Mouse (Mus musculus) Patski (cell line): ENCODE data around the gene Rnaseh2b. TPM values are rescaled to one million over a fixed set of nuclear protein-coding genes. Genes with fewer than 3 reads are reported as not detected.

ENCODE experiments used
- ATAC-seq: fragments of 100-300 bp; one replicate; pipeline ENCODE4 v1.8.0; 2021
- CTCF ChIA-PET: fragments of 350-600 bp; sonication (Branson Sonifier 250); formaldehyde crosslinking; loops from one replicate; lab custom pipeline; 2022; ENCODE audit warnings: inconsistent platforms; lab: Charles Lee
- POLR2A ChIA-PET: fragments of 350-600 bp; sonication (Branson Sonifier 250); formaldehyde crosslinking; loops from one replicate; lab custom pipeline; 2022; ENCODE audit warnings: antibody characterized with exemption, inconsistent platforms; lab: Charles Lee
- DNase-seq: peaks from one replicate; pipeline ENCODE4 v3.0.0-alpha.2; 2011; ENCODE audit warnings: low read depth, low spot score
- H3K27me3 ChIP-seq: fragments of 371-371 bp; one replicate; pipeline ENCODE4 v1.5.1; 2021
- CTCF ChIP-seq: fragments of 100-300 bp; IDR thresholded peaks from one replicate; pipeline ENCODE4 v1.5.1; 2021
- in situ Hi-C: fragments of 300-500 bp; cut with MboI; formaldehyde crosslinking; loops from 3 replicates; pipeline ENCODE4 v1.11.1; 2018; ENCODE audit warnings: low pct_unique_long_range_greater_than_20kb, mixed read lengths
- polyA plus RNA-seq: library from polyadenylated mRNA; unstranded; gene quantifications from one replicate; pipeline ENCODE4 v1.2.3, GENCODE M21; 2021

Gene Rnaseh2b
- polyA plus RNA-seq, 1 experiment from 2014 or later, result 34.1 TPM

DNA sequence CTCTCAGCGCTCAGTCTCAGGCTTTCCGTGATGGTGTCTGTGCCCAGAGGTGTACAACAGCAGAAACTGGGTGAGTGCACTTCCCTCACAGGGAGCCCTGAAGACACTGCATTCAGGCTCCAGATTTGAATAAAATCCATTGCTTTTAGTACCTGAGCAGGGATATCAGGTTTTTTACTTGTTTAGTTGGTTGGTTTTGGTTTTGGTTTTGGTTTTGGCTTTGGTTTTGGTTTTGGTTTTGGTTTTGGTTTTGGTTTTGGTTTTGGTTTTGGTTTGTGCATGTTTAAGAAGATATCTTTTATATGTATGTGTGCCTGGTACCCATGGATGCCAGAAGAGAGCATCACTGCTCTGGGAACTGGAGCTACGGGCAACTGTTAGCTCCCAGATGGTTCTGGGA is 58.5 kb downstream of the Rnaseh2b start:
- ChIA-PET CTCF (interaction anchor here (0.7 to 1.5 kb wide), 2 partner anchors 10 to 18 kb away, joined by 3 read pairs; no protein-coding TSS in a partner anchor), POLR2A (no interaction called here)
- TF ChIP-seq CTCF, result no peak
- ATAC-seq (no peak), DNase-seq (no peak)
- H3K27me3 ChIP-seq, result no peaks in the 10 kb centered on the region
- in situ Hi-C loops, result no loop called here

DNA sequence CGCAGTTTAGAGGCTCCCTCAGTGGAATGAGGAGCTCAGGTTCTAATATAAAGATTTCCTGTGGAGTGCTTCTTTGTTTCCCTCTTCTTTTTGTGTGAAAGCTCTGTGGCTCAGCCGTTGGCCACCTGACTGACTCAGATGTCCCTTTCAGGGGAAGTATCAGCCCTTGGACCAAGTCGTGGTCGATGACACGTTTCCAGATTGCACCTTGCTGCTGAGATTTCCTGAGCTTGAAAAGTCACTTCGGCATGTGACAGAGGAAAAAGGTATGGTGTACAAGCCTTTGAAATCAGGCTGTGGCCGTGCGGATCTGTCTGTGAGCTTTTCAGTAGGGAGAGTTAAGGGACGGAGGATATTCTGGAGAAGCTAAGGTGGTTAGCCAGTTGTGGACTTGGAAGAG is 61.0 kb downstream of the Rnaseh2b start:
- in situ Hi-C loops, result no loop called here
- TF ChIP-seq CTCF, result no peak

DNA sequence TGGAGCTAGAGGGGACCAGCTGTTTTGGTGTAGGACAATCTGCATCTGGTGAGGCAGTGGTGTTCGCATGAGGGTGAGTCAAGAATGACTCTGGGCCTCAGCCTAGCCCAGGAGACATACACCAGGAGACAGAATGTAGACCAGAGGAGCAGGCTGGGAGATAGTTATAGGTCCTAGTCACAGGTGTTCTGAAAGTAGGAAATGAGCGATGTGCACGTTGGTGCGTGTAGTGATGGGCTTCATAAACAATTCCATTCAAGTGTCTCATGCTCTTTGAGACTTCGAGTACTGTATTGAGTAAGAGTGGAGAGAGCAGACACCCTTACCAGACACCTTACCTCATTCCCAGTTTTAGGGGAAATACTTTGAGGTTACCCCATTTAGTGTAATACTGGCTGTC is 61.4 kb downstream of the Rnaseh2b start:
- ChIA-PET POLR2A (no interaction called here), CTCF (interaction anchor here (0.9 kb wide), 1 partner anchor 11 kb away, joined by 4 read pairs; no protein-coding TSS in a partner anchor)
- in situ Hi-C loops, result no loop called here
- no peaks in the 10 kb centered on the region for H3K27me3 ChIP-seq
- no peak for ATAC-seq
- no peak for DNase-seq
- TF ChIP-seq CTCF, result no peak

More for the DNA sequence above, 61.0 kb downstream of the Rnaseh2b start:
- POLR2A ChIA-PET, result interaction anchor here (1.0 kb wide), 1 partner anchor 57 kb away, joined by 3 read pairs; no protein-coding TSS in a partner anchor
- no peak for DNase-seq
- H3K27me3 ChIP-seq, result no peaks in the 10 kb centered on the region
- ATAC-seq, result no peak
- CTCF ChIA-PET, result interaction anchor here (0.9 kb wide), 1 partner anchor 10 kb away, joined by 4 read pairs; no protein-coding TSS in a partner anchor

DNA sequence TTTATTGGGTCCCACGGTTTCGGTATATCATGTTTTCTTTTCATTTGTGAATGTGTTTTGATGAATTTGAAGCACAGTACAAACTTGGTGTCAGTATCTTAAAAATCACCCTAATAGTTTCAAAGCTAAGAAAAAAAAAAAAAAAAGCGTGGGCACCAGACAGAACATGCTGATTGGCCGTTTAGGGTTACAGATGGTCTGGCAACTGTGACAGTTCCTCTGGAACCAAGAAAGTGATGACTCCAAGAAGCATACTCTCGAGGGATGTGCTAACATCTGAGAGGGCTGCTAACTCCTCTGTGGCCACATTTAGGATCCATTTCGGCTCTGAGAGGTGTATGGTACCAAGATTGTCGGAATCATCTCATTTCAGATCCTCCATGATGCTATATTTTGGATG is 62.8 kb downstream of the Rnaseh2b start:
- POLR2A ChIA-PET, result no interaction called here

DNA sequence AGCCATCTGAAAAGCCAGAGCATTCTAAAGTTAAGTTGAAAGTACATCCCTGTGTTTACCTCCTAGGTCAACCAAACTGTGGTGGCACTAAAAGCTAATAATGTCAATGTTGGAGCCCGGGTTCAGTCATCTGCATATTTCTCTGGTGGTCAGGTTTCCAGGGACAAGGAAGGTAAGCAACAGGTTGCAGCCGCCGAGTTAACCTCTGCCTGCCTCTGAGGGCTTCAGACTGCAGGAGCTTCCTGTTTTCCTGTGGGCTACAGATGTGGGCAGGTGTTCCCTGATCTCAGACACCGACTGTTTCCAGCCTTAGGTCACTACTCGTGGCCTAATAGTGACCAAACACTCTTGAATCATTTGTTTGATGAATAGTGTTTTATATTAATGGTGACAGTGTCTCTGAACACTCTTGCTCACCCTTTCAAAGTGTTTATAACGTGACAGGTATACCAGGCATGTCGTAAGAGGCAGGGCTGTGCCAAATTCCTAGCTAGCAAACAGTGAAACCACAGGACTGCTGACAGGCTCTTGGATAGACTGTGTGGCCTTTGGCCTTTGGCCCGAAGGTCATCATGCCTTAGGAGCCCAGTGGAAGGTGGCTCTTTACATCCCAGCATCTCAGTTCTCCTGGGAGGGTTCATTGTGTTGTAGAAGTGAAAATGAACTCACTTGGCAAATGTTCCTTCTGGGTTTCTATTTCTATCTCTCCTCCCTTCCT is 69.0 kb downstream of the Rnaseh2b start:
- POLR2A ChIA-PET, result no interaction called here
- no peaks in the 10 kb centered on the region for H3K27me3 ChIP-seq
- no peak for DNase-seq
- ATAC-seq, result no peak
- CTCF ChIA-PET, result interaction anchor here (0.8 to 0.9 kb wide), 3 partner anchors 7 to 20 kb away, joined by 3 read pairs; no protein-coding TSS in a partner anchor
- in situ Hi-C loops, result no loop called here
- no peak for TF ChIP-seq CTCF

More for the DNA sequence above, 62.8 kb downstream of the Rnaseh2b start:
- ATAC-seq (no peak), DNase-seq (no peak)
- no peak for TF ChIP-seq CTCF
- CTCF ChIA-PET, result no interaction called here
- in situ Hi-C loops, result no loop called here
- no peaks in the 10 kb centered on the region for H3K27me3 ChIP-seq

DNA sequence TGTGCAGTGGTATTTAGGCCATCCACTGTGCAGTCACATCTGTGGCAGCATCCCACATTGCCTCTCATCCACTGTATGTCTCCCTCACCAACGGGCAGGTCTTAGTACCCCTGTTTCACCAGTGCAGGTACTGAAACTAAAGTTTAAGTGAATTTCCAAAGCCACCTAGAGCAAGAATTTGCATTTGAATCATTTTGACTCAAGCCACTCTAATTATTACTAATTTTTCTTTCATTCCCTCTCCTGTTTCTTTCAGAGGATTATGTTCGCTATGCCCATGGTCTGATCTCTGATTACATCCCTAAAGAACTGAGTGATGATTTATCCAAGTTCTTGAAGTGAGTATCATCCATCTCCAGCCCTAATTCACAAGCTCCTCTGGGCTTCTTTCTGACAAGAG is 71.4 kb downstream of the Rnaseh2b start:
- no peaks in the 10 kb centered on the region for H3K27me3 ChIP-seq
- POLR2A ChIA-PET, result interaction anchor here (0.6 kb wide), 1 partner anchor 86 kb away, joined by 4 read pairs; no protein-coding TSS in a partner anchor
- no peak for TF ChIP-seq CTCF
- no peak for DNase-seq
- no peak for ATAC-seq
- in situ Hi-C loops, result no loop called here
- CTCF ChIA-PET, result interaction anchor here (1.1 to 1.7 kb wide), 2 partner anchors 10 to 17 kb away, joined by 3 read pairs; no protein-coding TSS in a partner anchor

DNA sequence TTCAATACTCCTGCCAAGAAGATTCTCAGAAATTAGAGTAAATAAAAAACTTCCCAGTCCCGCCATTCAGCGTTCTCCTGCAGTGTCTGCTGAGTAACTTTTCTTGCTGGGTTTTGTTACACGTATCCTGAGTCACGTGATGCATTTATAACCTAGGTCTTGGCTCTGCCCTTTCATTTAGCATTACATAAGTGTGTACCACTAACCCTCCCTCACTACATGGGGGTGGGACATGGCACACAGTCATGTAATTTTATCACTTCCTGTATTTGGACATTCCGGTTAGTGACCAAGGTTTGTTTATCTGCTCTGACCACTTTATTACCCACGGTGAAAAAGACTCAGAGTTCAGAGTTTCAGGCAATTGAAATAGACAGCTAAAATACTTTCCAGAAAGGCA is 78.4 kb downstream of the Rnaseh2b start:
- TF ChIP-seq CTCF, result no peak
- no peak for ATAC-seq
- peak; percentile 30 for DNase-seq
- CTCF ChIA-PET, result no interaction called here
- POLR2A ChIA-PET, result no interaction called here
- in situ Hi-C loops, result no loop called here
- H3K27me3 ChIP-seq, result no peaks in the 10 kb centered on the region

DNA sequence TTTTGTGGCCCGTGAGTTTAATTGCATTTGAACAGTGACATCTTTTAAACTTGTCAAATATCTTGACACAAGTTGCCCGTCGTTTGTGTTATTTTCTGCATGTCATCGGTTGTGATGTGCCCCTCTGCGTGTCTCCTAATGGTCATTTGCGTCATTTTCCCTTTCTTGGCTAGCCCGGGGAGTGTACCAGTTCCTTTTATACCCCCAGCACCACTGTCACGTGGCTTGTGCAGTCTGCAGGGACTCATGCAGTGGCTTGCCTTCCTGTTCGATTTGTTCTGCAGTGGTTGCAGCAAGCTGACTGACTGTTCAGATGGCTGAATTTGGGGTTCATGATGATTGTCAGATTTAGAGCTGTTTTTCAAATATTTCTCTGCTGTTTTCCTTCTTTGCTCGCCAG is 81.6 kb downstream of the Rnaseh2b start:
- no peak for TF ChIP-seq CTCF
- ChIA-PET POLR2A (interaction anchor here (0.6 kb wide), 1 partner anchor 179 kb away, joined by 3 read pairs; no protein-coding TSS in a partner anchor), CTCF (interaction anchor here (1.0 kb wide), 1 partner anchor 10 kb away, joined by 3 read pairs; no protein-coding TSS in a partner anchor)
- H3K27me3 ChIP-seq, result no peaks in the 10 kb centered on the region
- DNase-seq (no peak), ATAC-seq (no peak)
- in situ Hi-C loops, result no loop called here

DNA sequence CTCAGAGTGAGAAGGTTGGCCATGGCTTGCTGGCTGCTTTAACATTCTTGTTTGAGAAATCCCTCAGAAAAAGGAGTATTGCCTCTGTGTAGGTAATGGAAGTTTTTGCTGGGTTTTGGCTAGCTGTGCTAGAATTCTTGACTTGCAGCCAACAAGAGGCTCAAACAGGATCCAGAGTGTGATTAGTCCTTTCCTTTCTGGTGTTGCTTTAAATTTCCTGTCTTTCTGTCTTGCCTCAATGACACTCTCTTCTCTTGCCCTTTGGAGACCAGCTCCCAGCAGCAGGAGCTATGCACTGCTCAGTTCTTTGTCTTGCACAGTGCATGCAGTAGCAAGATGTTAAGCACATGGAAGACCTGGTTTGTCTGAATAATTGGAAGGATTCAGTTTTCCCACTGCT is 83.3 kb downstream of the Rnaseh2b start:
- DNase-seq, result peak; percentile 34
- H3K27me3 ChIP-seq, result no peaks in the 10 kb centered on the region
- ATAC-seq, result no peak
- CTCF ChIA-PET, result interaction anchor here (1.5 to 1.6 kb wide), 2 partner anchors 14 to 77 kb away, joined by 3 to 4 read pairs; no protein-coding TSS in a partner anchor
- no peak for TF ChIP-seq CTCF
- POLR2A ChIA-PET, result no interaction called here
- in situ Hi-C loops, result no loop called here

DNA sequence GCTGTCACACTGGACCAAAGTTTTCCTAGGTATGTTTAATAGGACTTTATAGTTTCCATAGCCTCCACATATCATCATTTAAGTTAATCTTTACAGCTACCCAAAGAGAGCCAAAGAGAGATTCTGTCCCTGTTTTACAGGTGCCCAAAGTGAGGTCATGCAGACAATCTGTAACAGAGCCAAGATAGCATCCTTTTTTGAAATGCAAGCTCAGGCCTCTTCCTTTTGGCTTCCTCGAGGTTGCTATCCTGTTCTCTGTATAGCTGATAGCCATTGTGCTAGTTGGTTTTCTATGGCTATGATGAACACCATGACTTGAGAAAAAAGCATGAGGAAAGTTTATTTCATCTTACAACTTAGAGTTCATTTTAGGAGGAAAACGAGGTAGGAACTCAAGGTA is 83.7 kb downstream of the Rnaseh2b start:
- TF ChIP-seq CTCF, result no peak
- no peaks in the 10 kb centered on the region for H3K27me3 ChIP-seq
- DNase-seq (no peak), ATAC-seq (no peak)
- CTCF ChIA-PET, result interaction anchor here (1.5 to 1.8 kb wide), 2 partner anchors 14 to 74 kb away, joined by 4 read pairs; no protein-coding TSS in a partner anchor
- in situ Hi-C loops, result no loop called here
- POLR2A ChIA-PET, result no interaction called here

DNA sequence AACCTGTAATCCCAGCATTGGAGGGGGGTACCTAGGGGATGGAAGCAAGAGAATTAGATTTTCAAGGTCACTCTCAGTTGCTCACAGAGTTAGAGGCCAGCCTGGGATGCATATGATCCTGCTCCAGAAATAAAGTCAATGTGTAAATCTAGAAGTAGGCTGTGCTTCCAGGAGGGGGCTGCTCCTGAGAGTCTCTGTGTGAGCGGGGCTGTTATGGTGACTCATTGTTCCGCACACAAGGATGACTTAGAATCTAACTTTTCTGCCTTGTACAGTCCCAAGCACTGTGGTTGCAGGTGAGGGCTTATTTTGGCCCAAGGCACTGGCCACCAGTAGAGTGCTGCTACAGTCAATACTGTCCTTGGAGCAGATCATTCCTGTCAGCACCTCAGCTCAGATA is 87.0 kb downstream of the Rnaseh2b start:
- DNase-seq (no peak), ATAC-seq (no peak)
- H3K27me3 ChIP-seq, result no peaks in the 10 kb centered on the region
- POLR2A ChIA-PET, result no interaction called here
- CTCF ChIA-PET, result interaction anchor here (1.4 kb wide), 1 partner anchor 13 kb away, joined by 4 read pairs; no protein-coding TSS in a partner anchor
- TF ChIP-seq CTCF, result no peak
- in situ Hi-C loops, result no loop called here
